In the genomic region with DNA sequence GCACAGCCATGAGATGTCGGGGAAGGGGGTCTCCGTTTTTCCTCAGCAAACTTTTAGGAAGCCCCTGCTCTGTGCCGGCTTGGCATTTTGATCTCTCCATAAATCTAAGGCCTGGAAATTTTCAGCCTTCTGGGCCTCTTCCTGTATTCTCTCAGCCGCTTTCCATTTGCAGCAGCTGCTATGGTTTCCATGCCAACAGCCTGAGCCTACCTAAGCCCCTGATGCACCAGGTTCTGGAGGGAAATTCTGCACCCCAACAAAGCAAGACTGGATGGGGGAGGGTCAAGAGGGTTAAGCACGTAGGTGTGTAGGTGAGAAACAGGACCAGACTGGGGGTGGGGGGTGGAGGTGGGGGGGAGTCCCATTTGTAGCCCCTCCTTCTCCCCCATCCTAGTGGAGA, we compare ENCODE assay signal across 11 mouse cellular contexts.
A peak's percentile ranks its signal among the peaks of the same experiment; 100 is the strongest.
DNase-seq lines count a peak whose midpoint lies in the region; ATAC-seq and TF ChIP-seq lines count a peak whose summit lies in the region.
"Had no signal": no experiment of that assay in that cellular context is flagged by ENCODE, and none has a peak within 500 bp of the region (broad histone marks: within the 10 kb centered on the region; RNA-seq: fewer than 3 reads in every experiment).

No protein-coding gene starts in this region.

- no peak for DNase-seq in heart, adult 2 months
- no peak for DNase-seq in stomach, postnatal 0 days (ENCODE audit: low spot score)
- DNase-seq in urinary bladder, adult 18-20 months (ENCODE audit: low spot score in 2 of 2): no peak
- DNase-seq: adrenal gland, postnatal 25 days; gastrocnemius, adult 2 months; kidney, postnatal 4 days had no signal

- TF ChIP-seq POLR2A in heart, adult 2 months (IDR thresholded peaks at IDR 0.05; ENCODE audit: insufficient read depth, low read depth, low read length): no peak

- H3K9ac ChIP-seq in heart, embryonic 12.5 days: no peak overlapping the region
- H3K9ac ChIP-seq in heart, adult 2 months (ENCODE audit: low read depth, low read length): no peak overlapping the region
- H3K9ac ChIP-seq in stomach, embryonic 14.5 days (replicated peaks; ENCODE audit: low read depth, low read length): 0 out of 2 replicates have a peak overlapping the region, but pooled peaks have one; percentile 2
- H3K9ac ChIP-seq in stomach, postnatal 0 days (ENCODE audit: low read length): no peak overlapping the region
- no peak overlapping the region for H3K9ac ChIP-seq in limb, embryonic 15.5 days

- H3K4me1 ChIP-seq in heart, embryonic 12.5 days (replicated peaks): peaks cover 12% of the 10 kb centered on the region
- no peaks in the 10 kb centered on the region for H3K4me1 ChIP-seq in heart, adult 2 months (ENCODE audit: control insufficient read depth, insufficient read depth, low read length)
- peaks cover 12% of the 10 kb centered on the region for H3K4me1 ChIP-seq in stomach, embryonic 14.5 days (ENCODE audit: control insufficient read depth, insufficient read depth, low read length)
- no peaks in the 10 kb centered on the region for H3K4me1 ChIP-seq in stomach, postnatal 0 days (replicated peaks; ENCODE audit: control insufficient read depth, insufficient read depth)
- peaks cover 7% of the 10 kb centered on the region for H3K4me1 ChIP-seq in limb, embryonic 15.5 days

- no peaks in the 10 kb centered on the region for H3K9me3 ChIP-seq in heart, embryonic 12.5 days (replicated peaks)
- H3K9me3 ChIP-seq in stomach, embryonic 14.5 days (ENCODE audit: control insufficient read depth, low read depth, low read length): no peaks in the 10 kb centered on the region
- no peaks in the 10 kb centered on the region for H3K9me3 ChIP-seq in stomach, postnatal 0 days (ENCODE audit: control insufficient read depth, low read length)
- H3K9me3 ChIP-seq in limb, embryonic 15.5 days: no peaks in the 10 kb centered on the region

- H3K4me2 ChIP-seq in heart, embryonic 12.5 days: no peak overlapping the region
- H3K4me2 ChIP-seq in stomach, embryonic 14.5 days (replicated peaks; ENCODE audit: low read depth, low read length): 0 out of 2 replicates have a peak overlapping the region, but pooled peaks have one; percentile 3
- H3K4me2 ChIP-seq in stomach, postnatal 0 days (replicated peaks; ENCODE audit: low read depth): no peak overlapping the region
- H3K4me2 ChIP-seq in limb, embryonic 15.5 days: no peak overlapping the region

- 0 out of 2 replicates have a peak, but pooled peaks have one; percentile 36 for ATAC-seq in heart, embryonic 12.5 days (ENCODE audit: insufficient number of reproducible peaks, low FRiP score)
- peak; percentile 60 for ATAC-seq in stomach, embryonic 14.5 days (ENCODE audit: insufficient number of reproducible peaks, insufficient read depth, low FRiP score, low read depth)
- no peak for ATAC-seq in stomach, postnatal 0 days (ENCODE audit: low FRiP score, low TSS enrichment)
- ATAC-seq in limb, embryonic 15.5 days (ENCODE audit: insufficient number of reproducible peaks, low FRiP score, low TSS enrichment, low read depth): peak; percentile 68
- no peak for ATAC-seq in megakaryocyte progenitor cell, adult 5-6 weeks (replicated peaks; ENCODE audit: poor library complexity)
- ATAC-seq in erythroblast, adult 5-6 weeks (replicated peaks; ENCODE audit: low FRiP score, poor library complexity, severe bottlenecking): no peak

- no peaks in the 10 kb centered on the region for H3K36me3 ChIP-seq in heart, embryonic 12.5 days
- H3K36me3 ChIP-seq in heart, adult 2 months (ENCODE audit: control insufficient read depth, insufficient read depth, low read length): no peaks in the 10 kb centered on the region
- no peaks in the 10 kb centered on the region for H3K36me3 ChIP-seq in stomach, embryonic 14.5 days (ENCODE audit: control insufficient read depth, insufficient read depth, low read length)
- H3K36me3 ChIP-seq in stomach, postnatal 0 days (ENCODE audit: control insufficient read depth, insufficient read depth, low read length): no peaks in the 10 kb centered on the region
- H3K36me3 ChIP-seq in limb, embryonic 15.5 days: no peaks in the 10 kb centered on the region

- H3K79me2 ChIP-seq in heart, adult 2 months (replicated peaks; ENCODE audit: control insufficient read depth, insufficient read depth, low read length): no peaks in the 10 kb centered on the region

- intact Hi-C loops in heart, adult 2 months (cut with DNase I): no loop called here

- H3K27me3 ChIP-seq in heart, embryonic 12.5 days (replicated peaks): no peaks in the 10 kb centered on the region
- H3K27me3 ChIP-seq in heart, adult 2 months (ENCODE audit: control insufficient read depth, insufficient read depth, low read length): no peaks in the 10 kb centered on the region
- H3K27me3 ChIP-seq in stomach, embryonic 14.5 days (ENCODE audit: control insufficient read depth, insufficient read depth, low read length): no peaks in the 10 kb centered on the region
- H3K27me3 ChIP-seq in stomach, postnatal 0 days (ENCODE audit: control insufficient read depth, insufficient read depth, low read length): no peaks in the 10 kb centered on the region
- no peaks in the 10 kb centered on the region for H3K27me3 ChIP-seq in limb, embryonic 15.5 days

- no peak for TF ChIP-seq CTCF in heart, adult 2 months (IDR thresholded peaks at IDR 0.05)
- no peak for TF ChIP-seq CTCF in stomach, postnatal 0 days (IDR thresholded peaks at IDR 0.05; ENCODE audit: low read depth)

- TF ChIP-seq EP300 in heart, adult 2 months (IDR thresholded peaks at IDR 0.05; ENCODE audit: insufficient read depth, low read depth, low read length): no peak
- no peak for TF ChIP-seq EP300 in stomach, postnatal 0 days (optimal IDR thresholded peaks at IDR 0.05)

- no peak overlapping the region for H3K27ac ChIP-seq in heart, embryonic 12.5 days (ENCODE audit: poor library complexity, severe bottlenecking)
- no peak overlapping the region for H3K27ac ChIP-seq in heart, adult 2 months
- peak overlapping the region; percentile 81 for H3K27ac ChIP-seq in stomach, embryonic 14.5 days (ENCODE audit: low read length)
- no peak overlapping the region for H3K27ac ChIP-seq in stomach, postnatal 0 days (replicated peaks)
- H3K27ac ChIP-seq in limb, embryonic 15.5 days: peak overlapping the region; percentile 84
- H3K27ac ChIP-seq: gastrocnemius, adult 2 months had no signal

- H3K4me3 ChIP-seq in heart, embryonic 12.5 days: no peak overlapping the region
- no peak overlapping the region for H3K4me3 ChIP-seq in heart, adult 2 months
- no peak overlapping the region for H3K4me3 ChIP-seq in stomach, embryonic 14.5 days (ENCODE audit: low read depth, low read length)
- H3K4me3 ChIP-seq in stomach, postnatal 0 days (ENCODE audit: low read depth, low read length): no peak overlapping the region
- H3K4me3 ChIP-seq in limb, embryonic 15.5 days: no peak overlapping the region
- H3K4me3 ChIP-seq: gastrocnemius, adult 2 months had no signal

- 38% methylated on average over 5 of the region's 5 CpGs for WGBS in heart, embryonic 12.5 days
- WGBS in heart, adult 2 months: 42% methylated on average over 5 of the region's 5 CpGs
- WGBS in stomach, embryonic 14.5 days: 4% methylated on average over 5 of the region's 5 CpGs
- WGBS in stomach, postnatal 0 days: 9% methylated on average over 5 of the region's 5 CpGs
- 7% methylated on average over 5 of the region's 5 CpGs for WGBS in limb, embryonic 15.5 days

Comparison
In these comparisons a context has a peak if more than half of its experiments do, and no peak if none do; other contexts are left out.
1. ATAC-seq: peak in heart, embryonic 12.5 days (single experiment), stomach, embryonic 14.5 days (single experiment) and limb, embryonic 15.5 days (single experiment); none in stomach, postnatal 0 days (single experiment), megakaryocyte progenitor cell, adult 5-6 weeks (single experiment) and erythroblast, adult 5-6 weeks (single experiment).
2. H3K27ac ChIP-seq: peak in stomach, embryonic 14.5 days (single experiment) and limb, embryonic 15.5 days (single experiment); none in heart, embryonic 12.5 days (single experiment), heart, adult 2 months (single experiment) and stomach, postnatal 0 days (single experiment).